Mouse (Mus musculus) retina, adult 2 months (tissue): ENCODE data around the gene Sema6d.

Experiments used
- DNase-seq: peaks from one replicate; pipeline ENCODE4 v3.0.0-alpha.2; 2012; ENCODE audit warnings: low read depth, low spot score

The Sema6d gene

DNA sequence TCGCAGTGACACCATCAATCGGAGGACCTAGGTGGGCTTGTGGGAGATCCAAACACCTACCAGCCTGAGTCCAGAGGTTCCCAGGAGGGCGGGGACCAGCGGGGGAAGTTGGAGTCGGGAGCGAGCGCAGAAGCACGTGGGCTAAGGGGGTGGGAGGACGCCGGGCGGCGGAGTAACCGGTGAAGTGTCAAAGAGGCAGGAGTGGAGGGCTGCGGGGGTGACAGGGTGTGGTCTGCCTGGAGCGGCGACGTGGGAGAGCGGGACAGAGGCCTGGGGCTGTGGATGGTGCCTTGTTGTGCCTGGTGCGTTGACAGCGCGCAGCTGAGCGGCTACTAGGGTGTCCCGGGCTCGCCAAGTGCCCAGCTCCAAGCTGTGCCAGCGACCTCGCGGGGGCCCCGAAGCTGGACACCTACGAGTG lies at the start of gene Sema6d:
Gene Sema6d (plus strand): TSS at position 157 of the 418 bp plus-strand sequence.
- DNase-seq = no peak

DNA sequence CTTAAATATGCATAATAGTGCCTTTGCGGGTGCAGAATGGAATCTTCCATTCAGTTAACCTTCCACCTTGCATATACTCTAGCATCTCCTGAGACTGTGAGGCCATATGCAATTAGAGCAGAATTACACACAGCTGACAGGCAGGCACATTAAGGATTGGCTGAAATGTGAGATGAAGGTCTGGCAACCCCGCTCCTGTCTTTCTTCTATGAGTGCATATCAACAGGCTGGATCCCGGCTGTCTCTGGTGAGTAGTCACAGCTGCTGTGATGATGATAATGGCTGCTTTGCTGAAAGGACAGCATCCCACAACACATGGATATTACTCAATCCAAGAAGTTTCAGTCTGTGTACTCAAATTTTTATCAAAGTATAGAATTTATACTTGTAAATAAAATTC lies 29.9 kb upstream of the Sema6d start:
- no peak for DNase-seq

DNA sequence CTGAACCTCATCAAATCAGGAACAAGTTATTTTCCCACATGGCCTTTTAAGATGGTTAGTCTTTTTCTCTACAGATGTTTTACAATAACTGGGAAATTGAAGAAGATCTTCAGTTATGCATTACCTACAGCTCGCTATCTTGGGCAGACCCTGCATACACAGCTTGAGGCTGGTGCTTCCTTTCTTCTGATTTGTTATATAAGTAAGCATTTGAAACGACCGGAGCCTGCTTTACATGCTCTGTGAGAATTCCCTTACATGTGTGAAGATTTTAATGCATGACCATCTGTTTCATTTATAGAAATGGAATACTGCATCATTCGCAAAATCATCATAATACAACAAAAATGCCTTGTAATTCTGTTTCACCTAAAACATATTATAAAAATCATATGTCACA lies 21.4 kb upstream of the Sema6d start:
- no peak for DNase-seq

DNA sequence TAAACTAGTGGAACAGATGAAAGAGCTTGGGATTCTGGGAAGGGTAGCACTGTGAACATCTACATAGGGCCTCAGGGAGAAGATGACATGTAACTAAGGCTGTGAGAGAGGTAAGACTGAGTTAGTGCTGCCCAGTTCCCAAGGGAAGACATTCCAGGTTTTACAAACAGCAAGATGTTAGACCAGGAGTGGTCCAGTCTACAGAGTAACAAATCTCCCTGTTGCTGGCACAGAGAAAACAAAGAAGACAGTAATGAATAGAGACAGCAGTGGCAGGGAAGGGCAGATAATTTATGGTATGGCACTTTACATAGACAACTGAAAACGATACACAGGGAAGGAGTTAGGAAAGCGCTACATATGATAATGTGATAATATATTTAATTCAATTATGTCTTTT lies 19.1 kb upstream of the Sema6d start:
- no peak for DNase-seq

DNA sequence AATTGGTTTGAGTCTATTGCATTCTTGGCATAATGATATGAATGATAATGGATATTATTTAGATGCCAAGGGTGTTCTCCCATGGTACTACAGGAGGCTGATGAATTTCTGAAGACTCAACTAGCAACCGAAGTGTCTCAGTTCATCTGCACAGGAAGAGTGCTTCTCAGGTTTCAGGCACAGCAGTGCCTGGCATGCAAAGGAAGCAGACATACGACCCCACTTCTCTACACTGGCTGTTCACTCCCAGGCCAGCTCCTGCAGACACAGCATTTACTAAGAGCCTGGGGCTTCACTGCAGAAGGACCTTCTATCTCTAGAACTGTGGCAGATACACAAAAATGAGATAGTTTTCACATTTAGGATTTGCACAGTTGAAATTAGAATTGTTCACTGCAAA lies 18.4 kb upstream of the Sema6d start:
- no peak for DNase-seq

DNA sequence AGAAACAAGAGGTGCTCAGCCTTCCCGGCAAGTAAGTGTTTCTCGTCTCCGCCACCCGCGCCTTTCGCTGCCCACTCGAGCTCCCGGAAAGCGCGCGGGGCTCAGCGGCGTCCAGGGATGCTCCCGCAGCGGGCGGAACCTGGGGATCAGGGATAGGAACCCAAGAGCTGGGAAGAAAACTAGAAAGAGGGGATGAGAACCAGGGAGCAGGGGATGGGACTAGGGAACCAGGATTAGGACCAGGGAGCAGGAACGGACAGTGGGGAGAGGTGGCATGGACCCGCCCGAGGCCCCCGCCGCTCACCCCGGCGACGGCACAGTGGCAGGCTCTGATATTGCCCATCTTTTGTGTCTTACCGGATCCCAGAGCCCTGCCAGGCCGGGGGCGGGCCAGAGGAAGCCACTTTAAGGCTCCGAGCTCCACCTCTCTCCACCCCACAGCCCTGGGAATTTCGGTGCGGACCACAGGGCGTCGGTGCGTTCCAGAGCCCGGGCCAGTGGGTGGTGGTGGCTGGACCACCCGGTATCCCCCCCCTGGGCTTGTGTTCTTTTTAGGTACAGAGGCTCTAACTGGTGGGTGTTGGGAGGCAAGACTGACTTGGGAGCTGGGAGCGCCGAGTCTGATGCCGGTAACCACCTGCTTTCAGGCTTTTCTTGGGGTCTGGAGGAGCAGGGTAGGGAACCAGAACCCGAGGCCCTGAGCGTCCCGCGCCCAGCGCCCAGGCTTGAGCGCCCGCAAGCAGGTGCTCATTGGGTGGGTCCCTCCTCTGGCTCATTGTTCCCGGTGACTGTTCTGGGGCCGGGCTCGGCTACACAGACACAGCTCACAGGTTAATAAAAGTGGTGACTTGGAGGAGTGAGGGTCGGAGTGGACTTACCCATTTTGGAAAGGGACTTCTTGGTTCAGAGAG lies 717 bp downstream of the Sema6d start:
- no peak for DNase-seq

DNA sequence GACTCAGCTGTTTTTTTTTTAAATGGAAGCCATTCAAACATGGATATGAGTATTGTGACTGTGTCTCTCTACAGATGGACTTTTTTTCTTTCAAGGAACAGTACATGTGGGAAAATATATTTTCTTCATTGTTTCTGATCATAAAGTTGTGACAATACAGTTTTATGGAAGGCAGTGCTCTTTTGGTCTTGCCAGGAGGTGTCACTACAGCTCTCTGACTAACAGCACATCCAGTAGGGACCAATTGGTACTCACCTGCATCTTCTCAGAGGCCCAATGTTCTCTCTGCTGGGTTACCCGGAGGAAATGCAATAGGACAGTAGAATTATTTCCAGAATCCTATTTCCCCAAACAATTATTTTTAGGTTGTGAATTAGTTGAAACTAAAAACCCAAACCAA lies 9.9 kb downstream of the Sema6d start:
- no peak for DNase-seq

DNA sequence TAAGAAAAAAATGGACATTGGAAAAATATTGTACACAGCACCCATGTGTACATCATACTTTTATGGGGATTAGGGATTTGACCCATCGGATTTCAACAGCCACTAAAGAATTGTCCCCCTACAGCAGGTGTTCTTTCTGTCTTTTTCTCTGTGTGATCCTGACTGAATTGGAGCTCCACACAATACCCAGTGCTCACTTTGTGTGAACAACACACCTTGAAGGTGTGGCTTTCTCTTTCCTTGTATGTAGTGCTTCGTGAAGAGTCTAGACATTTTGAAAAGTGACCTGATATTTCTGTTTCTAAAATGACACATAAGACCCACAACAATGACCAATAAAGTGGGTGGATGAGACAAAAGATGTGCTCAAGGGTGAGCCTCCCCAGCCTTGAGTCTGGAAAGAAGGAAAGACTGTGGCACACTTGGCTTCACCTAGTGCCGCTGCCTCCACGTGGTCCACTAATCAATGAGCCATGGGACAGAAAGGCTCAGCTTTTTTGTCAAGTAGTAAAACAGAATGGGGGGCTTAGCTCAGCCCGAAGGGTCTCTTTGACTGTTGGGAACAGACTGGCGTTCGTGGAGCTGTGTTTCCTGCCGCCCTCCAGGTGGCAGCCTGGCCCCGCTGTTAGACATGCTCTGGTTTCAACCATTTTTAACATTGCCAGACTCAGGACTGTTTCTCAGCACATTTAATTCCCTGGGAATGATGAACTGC lies 10.9 kb downstream of the Sema6d start:
- DNase-seq = peak; percentile 15

DNA sequence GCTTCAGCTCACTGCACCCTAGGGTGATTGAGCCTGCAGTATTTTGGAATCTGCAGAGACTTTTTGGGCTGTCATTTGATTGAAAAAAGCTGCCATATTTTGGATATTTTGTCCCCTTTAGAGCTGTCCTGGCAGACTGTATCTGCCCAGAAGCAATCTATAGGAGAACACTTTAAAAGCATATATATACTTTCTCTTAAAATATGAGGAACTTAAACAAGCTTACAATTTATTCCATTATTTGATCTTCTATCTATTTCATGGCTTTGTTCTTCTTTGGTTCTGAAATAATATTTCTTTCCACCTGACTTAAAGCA lies 11.4 kb downstream of the Sema6d start:
- DNase-seq = no peak

DNA sequence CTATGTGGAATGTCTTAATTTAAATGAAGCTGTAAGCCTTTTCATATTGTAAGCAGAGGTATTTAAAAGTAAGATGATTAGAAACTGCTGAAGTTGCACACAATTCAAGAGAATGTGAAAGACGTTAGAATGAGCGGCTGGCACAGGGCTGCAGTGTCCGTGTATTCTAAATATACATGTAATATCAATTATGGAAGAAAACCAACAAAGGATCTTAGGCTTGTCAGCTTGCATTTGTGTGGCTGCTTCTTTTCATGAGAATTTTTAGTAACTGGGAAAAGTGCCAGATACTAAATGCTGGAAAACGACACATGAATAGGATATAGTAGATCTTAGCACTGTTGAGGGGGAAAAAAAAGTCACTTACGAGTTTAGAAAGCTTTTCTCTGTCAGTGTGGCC lies 11.8 kb downstream of the Sema6d start:
- no peak for DNase-seq

DNA sequence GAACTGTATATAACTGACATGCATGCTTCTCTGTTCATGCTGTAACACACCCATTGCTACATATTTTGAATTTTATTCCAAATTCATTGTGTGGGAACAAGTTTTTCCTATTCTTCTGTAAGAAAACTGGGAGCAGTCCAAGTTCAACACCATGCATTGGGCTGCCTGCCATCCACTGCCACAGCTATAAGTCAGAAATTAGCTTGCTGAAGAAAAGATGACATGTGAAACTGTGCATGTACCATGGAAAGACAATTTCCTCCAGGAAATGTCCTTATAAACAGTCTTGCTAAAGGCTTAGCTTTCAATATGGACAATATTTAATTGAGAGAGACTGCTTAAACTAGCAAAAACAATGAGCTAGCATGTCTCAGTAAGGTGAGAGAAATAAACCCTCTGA lies 13.5 kb downstream of the Sema6d start:
- no peak for DNase-seq

DNA sequence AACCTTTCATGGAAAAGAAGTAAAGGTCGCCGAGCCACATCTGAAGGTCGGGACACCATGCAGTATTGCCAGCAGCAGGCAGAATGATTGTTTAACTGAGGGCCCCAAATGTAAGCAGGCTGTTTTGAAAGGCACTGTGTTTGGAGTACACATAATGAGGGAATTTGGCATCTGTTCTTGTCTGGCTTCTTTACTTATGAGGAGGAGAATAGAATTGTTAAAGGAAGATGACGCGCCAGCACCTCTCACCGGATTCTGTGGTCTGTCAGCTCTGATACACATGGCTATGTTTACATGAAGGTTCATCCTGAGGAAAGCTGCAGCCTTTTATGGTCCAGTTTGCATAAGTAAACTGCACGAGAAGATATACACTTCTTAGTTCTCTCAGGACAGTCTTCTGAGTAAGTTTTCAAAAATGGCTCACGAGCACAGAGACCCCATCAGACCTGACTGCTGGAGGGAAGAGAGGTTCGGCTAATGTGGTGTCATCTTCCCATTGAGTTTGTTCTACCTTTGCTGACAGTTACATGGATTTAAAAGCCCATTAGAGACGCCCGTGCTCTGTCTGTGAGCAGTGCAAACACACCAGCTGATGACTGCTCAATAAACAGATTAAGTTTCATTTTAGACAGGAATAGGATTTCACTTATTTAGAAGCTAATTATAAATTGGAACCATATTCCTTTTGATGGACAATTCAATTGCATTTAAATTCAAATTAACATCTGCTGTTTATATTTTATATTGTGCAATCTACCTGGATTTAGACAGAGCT lies 28.9 kb downstream of the Sema6d start:
- no peak for DNase-seq

DNA sequence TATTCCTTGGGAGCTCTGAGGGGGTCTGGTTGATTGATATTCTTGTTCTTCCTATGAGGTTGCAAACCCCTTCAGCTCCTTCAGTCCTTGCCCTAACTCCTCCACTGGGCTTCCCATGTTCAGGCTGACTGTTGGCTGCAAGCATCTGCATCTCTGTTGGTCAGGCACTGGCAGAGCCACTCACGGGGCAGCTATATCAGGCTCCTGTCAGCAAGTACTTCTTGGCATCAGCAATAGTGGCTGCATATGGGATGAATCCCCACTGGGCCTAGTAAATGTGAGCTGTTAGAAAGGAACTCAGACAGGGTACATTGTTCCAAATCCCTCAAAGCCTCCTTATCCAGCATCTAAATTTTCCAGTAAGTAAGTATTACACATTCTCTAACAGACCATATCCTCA lies 30.6 kb downstream of the Sema6d start:
- no peak for DNase-seq

DNA sequence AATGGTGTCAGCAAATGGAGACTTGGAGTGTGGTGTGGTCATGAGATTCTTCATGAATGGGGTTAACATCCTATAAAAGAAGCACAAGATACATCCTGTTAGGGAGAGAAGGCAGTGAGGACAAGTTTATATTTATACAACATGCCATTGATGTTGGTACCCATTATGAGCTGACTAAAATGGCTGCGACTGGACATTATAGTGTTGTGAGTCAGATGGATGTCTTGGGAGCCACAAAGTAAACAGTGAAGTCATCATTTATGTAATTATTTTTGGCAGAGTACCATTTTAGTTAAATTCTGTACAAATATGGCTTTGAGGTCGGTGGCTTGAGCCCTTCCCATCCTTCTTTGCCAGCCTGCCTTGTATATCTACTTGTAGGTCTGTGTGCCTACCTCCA lies 31.8 kb downstream of the Sema6d start:
- DNase-seq = no peak

DNA sequence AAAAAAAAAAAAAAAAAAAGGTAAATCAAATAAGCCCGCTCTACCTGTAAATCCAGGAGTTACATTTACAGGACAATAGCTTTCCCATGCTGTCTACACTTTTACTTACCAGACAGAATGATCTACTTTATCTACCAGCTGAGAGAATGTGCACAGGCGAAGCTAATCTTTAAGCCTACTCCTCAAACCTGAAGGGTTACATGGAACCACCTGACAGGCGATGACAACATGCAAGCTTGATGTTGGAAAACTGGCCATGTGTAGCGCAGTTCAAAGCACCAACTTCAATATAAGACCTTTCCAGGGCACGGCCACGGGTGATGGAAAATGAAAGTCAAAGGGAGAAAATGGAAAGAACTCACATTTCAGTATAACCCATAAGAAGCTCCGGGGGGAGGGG lies 35.7 kb downstream of the Sema6d start:
- DNase-seq = no peak

DNA sequence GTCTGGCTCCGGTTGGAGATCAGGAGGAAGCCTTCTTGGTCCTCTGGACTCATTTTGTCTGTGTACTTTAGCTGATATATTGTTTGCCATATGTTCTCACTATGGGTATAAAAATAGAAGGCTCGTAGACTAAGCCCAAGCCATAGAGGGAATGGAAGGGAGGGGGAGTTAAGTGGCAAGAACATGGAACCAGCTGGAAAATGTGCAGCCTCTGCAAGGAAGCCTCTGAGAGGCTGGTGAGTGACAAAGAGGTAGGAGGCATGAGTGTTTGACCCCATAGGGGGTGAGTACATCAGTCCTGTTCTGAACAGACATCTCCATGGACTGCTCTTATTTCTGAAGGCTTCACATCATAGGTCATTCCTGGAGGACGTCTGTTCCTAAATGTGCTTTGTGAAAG lies 37.1 kb downstream of the Sema6d start:
- no peak for DNase-seq

DNA sequence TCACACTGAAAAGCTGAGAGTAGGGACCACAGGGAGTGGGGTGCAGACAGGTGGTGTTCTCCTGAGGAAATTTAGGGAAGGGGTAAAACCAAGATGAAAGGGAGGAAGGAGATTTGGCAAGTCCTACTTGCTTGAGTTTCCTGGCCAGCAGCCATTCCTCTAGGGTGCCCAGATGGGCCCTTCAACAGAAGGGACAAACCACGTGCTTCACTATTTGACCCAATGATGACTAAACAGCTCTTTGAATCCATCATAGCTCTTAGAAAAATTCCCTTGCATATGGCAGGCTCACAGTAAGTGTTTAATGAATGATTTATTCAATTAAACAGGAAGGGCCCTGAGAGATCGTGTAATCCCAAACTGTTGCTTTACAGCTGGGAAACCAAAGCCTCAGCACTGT lies 41.1 kb downstream of the Sema6d start:
- no peak for DNase-seq

DNA sequence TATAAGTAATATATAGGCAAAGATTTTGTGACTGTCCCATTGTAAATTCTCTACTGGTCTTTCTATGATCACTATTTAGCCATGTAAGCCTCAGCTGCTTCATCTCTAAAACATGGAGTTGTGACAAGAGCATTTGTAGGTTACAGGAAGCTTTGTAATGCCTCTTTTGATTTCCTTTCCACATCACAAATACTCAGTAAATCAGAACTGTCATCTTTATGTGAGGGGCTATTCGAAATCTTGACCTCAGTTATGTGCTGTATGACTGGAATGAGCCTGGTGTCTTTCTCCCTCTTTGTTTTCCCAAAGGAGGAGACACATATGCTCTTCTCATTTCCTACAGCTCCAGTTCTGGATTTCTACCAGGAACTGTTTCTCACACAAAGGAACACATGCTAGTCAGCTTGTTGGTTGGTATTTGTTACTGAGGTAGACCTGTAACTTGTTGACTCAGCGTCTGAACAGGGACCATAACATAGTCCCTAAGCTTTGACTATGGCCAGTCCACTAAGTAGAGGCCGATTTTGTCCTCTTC lies 51.8 kb downstream of the Sema6d start:
- no peak for DNase-seq

DNA sequence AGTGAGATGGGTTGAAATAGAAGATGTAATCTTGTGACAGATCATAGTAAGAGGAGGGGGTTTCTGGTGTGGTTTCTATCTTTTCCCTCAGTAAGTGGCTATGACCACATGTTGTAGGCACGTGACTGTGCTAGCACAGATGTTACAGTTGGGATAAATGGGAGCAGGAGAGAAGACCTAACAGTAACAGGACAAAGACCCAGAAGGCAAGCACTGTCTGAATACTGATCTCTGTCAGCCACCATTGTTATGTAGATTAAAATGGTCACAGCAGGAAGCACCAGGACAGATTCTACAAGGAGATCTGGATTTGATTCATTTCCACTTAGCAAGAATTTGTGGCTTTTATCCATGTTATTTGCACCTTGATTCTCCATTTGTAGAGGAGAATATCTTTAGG lies 55.8 kb downstream of the Sema6d start:
- DNase-seq = no peak

DNA sequence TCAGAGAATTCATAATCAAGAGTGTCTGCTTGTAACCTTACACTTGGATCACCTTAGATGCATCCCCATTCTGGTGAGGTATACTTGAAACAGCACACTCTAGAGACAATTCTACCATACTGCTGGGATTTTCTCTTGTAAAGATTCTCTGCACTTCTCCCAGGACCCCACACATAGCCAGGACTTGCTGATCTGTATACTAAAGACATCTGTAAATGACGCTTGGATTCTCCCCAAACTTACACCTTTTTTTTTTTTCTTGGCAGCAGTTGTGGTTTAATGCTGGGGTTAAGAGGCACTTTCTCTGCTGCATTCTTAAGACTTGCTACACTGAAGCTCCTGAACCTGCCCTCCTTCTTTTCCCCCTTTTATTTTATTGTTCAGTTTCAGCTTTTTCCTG lies 68.4 kb downstream of the Sema6d start:
- no peak for DNase-seq

DNA sequence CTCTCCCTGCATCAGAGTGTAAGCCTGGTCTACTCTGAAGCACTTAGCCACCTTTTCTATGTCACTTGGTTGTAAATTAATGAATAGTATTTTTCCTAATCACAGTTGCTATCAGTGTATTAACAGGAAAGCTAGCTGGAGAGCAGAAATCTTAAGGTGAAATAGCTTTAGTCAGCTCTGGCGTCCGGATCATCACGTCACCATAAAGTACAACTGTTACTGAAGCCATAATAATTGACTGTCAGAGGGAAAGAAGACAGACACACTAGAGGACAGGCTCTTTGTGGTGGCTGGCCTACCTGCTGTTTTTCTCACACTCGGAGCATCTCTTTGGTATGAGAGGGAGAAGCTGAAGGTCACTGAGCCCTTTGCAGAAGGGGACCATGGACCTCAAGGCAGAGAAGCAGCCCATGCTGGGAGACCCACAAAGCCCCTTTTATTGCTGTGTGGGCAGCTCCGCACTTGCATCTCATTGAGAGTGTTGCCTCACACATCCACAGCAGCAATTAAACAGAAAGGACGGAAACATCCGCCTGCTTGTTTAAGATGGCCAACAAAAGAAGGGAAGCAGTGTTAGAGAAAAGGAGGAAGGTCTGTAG lies 72.3 kb downstream of the Sema6d start:
- no peak for DNase-seq

DNA sequence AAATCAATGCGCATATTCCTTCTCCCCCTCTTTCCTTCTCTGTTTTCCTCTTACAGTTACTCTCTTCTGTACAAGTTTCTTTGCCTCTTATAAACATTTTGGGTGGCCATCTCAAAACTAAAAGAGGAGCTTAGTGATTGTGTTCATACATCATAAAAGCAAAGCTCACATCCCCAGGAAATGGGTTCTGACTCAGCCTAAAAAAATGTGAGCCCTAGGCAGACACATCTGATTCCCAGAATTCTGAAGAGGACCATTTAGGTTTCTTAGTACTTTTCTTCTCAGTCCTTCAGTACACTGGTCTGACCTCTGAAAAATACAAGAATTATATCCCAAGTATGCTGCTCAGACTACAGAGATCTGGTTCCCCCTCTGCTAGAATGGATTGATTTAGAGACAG lies 78.6 kb downstream of the Sema6d start:
- DNase-seq = no peak
